Mouse (Mus musculus) embryonic fibroblast, embryonic 13.5 days (primary cell): ENCODE measurements around the gene Ntrk1. TPM values are rescaled to one million over a fixed set of nuclear protein-coding genes. Genes with fewer than 3 reads are reported as not detected.

Experiments
- H3K27ac ChIP-seq: 2 replicates; pipeline ENCODE4 v1.5.1; 2012; ENCODE audit warnings: low read length, control low read depth, inconsistent platforms; ENCODE audit not compliant: insufficient read depth
- H3K4me1 ChIP-seq: 2 replicates; pipeline ENCODE4 v1.6.1; 2011; ENCODE audit warnings: low read length; ENCODE audit not compliant: control insufficient read depth, insufficient read depth
- H3K4me3 ChIP-seq: 2 replicates; pipeline ENCODE4 v1.5.1; 2011; ENCODE audit warnings: mild to moderate bottlenecking, control low read depth, low read length; ENCODE audit not compliant: insufficient read depth
- CTCF ChIP-seq: IDR thresholded peaks from 2 replicates; pipeline ENCODE4 v1.5.1; 2011; ENCODE audit warnings: mild to moderate bottlenecking, control low read depth, low read length, moderate library complexity, borderline replicate concordance; ENCODE audit not compliant: insufficient read depth
- POLR2A ChIP-seq: IDR thresholded peaks from 2 replicates; pipeline ENCODE4 v1.6.1; 2011; ENCODE audit warnings: low read depth, mild to moderate bottlenecking, control low read depth, low read length, moderate library complexity
- polyA plus RNA-seq: library from polyadenylated mRNA; stranded (reverse); fragments of >200 nt; gene quantifications from 2 replicates; pipeline ENCODE4 v1.2.4, GENCODE M21; 2011; ENCODE audit warnings: low read depth; ENCODE audit not compliant: missing spikeins, insufficient read length

The Ntrk1 gene
- polyA plus RNA-seq, 1 experiment, result not detected

DNA sequence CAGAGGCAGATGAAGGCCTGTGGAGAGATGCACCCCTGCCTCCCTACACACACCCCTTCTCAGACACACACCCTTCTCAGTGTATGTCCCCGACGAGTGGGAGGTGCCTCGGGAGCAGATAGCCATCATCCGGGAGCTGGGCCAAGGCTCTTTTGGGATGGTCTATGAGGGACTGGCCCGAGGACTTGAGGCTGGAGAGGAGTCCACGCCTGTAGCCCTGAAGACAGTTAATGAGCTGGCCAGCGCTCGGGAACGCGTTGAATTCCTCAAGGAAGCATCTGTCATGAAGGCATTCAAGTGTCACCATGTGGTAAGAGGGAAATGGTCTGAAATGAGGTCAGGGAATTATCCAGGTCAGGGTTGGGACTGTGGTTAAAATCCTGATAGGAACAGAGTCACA is 17.9 kb upstream of the Ntrk1 start:
- TF ChIP-seq CTCF (no peak), POLR2A (no peak)
- H3K4me1 ChIP-seq, result no peaks in the 10 kb centered on the region
- H3K4me3 ChIP-seq, result no peak overlapping the region
- H3K27ac ChIP-seq, result no peak overlapping the region

DNA sequence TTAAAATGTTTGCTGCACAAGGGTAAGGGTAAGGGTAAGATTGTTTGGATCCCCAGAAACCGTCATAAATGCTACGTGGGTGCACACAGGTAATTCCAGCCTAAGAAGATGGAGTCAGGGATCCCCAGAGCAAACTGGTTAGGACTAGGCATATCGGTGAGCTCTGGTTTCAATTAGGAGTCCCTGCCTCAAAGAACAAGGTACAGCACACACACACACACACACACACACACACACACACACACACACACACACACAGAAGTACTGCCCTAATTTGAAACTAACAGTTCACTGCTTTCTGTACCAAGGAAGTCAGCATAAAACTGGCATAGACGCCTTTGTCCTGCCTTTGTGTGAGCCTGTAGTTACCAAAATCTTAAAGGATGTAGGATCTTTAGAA is 17.5 kb upstream of the Ntrk1 start:
- Histone ChIP-seq H3K27ac (no peak overlapping the region), H3K4me3 (no peak overlapping the region), H3K4me1 (no peaks in the 10 kb centered on the region)
- TF ChIP-seq CTCF (no peak), POLR2A (no peak)

DNA sequence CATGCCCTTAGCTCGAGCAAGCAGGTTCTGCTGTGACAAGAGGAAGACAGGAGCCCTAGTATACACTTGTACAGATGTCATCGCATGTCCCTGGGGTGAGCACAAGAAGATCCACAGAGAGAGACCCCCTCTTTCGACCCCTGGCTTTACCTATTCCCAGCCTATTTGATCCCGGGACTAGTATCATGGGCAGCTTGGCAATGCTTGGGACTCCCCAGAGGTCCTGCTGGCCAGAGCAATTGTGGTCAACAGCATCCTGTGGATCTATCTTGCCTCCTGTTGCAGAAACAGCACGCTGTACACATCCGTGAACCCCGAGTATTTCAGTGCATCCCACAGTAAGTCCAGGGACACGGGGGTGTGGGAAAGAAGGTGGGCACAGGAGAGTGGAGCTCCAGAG is 16.3 kb upstream of the Ntrk1 start:
- no peak overlapping the region for H3K4me3 ChIP-seq
- TF ChIP-seq POLR2A (no peak), CTCF (no peak)
- H3K27ac ChIP-seq, result no peak overlapping the region
- no peaks in the 10 kb centered on the region for H3K4me1 ChIP-seq

DNA sequence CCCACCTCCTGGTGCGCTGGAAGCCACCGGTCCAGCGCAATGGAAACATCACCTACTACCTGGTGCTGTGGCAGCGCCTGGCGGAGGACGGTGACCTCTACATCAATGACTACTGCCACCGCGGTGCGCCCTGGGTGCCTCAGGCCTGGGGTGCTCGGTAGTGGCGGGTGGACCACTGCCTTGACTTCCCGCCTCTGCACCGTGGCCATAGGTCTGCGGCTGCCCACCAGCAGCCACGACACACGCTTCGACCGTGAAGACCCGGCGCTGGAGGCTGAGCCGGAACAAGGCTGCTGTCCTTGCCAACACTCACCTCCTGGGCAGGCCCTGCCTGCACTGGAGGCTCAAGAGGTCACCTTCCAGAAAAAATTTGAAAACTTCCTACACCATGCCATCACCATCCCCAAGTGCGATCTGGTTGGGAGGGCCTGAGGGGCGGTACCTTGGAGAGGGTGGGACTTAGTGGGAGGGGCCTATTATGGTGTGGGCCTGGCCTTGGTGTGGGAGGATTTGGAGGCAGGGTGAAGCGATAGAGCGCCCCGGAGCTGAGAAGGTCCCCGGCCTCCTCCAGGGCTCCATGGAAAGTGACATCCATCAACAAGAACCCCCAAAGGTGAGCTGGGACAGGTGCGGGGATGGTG is 14.5 kb upstream of the Ntrk1 start:
- Histone ChIP-seq H3K27ac (no peak overlapping the region), H3K4me3 (no peak overlapping the region), H3K4me1 (no peaks in the 10 kb centered on the region)
- no peak for TF ChIP-seq CTCF
- no peak for TF ChIP-seq POLR2A

DNA sequence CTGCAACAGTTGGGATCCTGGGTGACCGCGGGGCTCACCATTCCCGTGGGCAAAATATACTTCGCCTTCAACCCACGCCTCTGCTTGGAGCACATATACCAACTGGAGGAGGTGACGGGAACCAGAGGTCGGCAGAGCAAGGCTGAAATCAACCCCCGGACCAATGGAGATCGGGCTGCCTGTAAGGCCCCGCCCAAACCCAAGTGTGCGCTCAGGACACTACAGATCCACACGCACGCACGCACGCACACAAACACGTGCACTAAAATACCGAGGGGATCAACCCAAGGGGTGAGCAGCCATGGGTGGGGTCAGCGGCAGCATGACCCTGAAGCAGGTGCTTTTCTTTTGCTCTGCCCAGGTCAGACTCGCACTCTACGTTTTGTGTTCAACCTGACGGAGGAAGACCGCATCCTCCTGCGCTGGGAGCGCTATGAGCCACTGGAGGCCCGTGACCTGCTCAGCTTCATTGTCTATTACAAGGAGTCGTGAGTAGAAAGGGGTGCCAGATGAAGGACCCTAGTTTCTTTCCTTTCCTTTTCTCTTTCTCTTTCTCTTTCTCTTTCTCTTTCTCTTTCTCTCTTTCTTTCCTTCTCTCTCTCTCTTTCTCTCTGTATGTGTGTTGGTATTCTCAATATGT is 9.2 kb upstream of the Ntrk1 start:
- Histone ChIP-seq H3K4me3 (0 out of 2 replicates have a peak overlapping the region, but pooled peaks have one; percentile 5), H3K4me1 (no peaks in the 10 kb centered on the region), H3K27ac (no peak overlapping the region)
- TF ChIP-seq POLR2A, result no peak
- no peak for TF ChIP-seq CTCF

DNA sequence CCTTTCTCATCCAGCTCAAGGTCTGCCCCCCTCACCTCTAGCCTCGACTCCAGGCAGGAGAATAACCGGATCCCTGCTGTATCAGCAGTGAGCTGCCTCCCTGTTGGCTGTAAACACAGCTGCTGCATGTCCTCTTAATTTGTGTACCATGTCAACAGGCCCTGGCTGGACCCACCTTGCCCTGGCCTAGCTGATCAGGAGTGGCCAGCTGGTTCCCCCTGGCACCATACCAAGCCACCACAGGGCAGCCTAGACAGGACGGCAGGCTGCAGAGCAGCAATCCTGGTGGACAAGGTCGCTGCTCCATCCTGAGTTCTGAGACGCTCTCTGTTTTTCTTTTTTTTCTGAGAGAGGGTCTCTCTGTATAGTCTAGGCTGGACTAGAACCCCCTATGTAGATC is 6.7 kb upstream of the Ntrk1 start:
- Histone ChIP-seq H3K4me3 (no peak overlapping the region), H3K27ac (no peak overlapping the region), H3K4me1 (0 out of 2 replicates have a peak, but pooled peaks cover 3% of the 10 kb centered on the region)
- TF ChIP-seq POLR2A (no peak), CTCF (no peak)

DNA sequence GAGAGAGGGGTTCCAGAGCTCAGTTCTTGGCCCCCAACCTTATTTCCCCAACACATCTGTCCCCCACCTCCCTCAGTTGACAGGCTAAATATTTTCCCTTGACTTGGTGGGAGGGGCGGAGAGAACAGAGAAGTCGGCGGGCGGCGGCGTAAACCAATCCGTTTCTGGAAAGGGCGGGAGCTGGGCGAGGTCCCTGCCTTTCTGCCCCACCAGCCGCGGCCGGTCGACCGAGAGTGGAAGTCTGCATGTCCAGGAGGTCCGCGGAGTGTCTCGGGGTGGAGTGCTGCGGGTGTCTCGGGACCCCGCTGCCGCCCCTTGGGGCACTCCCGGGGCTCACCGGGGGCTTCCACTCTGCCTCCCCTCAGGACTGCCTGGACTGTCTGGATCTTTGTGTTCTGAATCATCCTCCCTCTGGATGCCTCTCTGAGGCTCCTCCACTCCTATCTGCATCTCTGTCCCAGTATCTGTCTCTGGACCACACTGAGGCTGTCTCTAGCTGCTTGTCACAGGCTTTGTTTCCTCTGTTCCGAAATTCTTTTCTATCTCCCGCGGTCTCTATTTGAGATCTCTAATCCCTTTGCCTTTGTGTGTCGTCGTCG is 1.9 kb upstream of the Ntrk1 start, which contains the start of gene Insrr:
Insrr (plus strand) TSS at position 216 of the 599 bp plus-strand sequence.
- TF ChIP-seq CTCF (no peak), POLR2A (no peak)
- H3K4me3 ChIP-seq, result peak within 1 kb of the TSS; percentile 42

DNA sequence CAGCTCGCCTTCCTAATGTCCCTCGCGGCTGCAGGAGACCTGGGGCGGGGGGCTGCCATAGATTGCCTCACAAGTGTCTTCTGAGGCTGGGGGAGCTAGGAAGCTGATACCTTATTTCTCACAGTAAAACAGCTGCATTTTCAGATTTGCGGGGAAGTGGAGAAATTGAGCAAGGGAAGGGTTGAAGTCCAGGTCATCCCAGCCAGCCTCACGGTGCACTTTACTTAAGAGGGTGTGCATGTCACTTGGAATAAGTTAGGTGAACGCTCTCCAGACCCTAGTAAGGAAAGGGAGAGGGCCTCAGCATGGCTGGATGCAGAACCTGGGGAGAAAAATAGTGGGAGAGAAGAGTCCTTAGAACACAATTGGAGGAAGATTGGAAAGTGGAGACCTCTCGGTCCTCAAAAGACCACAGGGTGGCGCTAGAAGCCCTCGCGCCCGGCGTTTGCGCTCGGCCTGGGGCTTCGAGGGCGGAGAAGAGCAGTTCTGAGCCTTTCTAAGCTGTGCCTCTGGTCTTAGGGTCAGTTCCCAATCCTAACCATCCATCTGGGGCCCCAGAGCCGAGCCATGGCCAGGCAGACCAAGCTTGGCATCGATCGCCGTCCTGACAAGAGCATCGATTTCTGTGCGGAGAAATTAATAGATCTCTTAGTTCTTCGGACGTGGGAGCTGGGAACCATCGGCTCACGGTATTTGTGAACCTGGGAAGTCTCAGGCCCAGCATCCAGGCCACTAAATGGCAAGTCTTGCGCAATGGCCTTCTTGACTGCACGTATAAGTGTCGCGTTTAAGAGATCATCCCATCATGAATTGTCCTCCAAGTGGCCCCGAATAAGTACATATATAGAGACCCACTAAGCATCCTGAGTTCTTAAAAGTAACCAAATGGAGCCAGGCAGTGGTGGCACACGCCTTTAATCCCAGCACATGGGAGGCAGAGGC is 645 bp upstream of the Ntrk1 start:
- Histone ChIP-seq H3K4me3 (no peak overlapping the region), H3K4me1 (0 out of 2 replicates have a peak, but pooled peaks cover 3% of the 10 kb centered on the region), H3K27ac (no peak overlapping the region)
- TF ChIP-seq CTCF (peak; percentile 46; the same call in 1 of the 2 replicates), POLR2A (no peak)

More for the DNA sequence above, 1.9 kb upstream of the Ntrk1 start, which contains the start of gene Insrr:
- H3K4me1 ChIP-seq, result 0 out of 2 replicates have a peak, but pooled peaks cover 3% of the 10 kb centered on the region
- H3K27ac ChIP-seq, result no peak within 1 kb of the TSS

DNA sequence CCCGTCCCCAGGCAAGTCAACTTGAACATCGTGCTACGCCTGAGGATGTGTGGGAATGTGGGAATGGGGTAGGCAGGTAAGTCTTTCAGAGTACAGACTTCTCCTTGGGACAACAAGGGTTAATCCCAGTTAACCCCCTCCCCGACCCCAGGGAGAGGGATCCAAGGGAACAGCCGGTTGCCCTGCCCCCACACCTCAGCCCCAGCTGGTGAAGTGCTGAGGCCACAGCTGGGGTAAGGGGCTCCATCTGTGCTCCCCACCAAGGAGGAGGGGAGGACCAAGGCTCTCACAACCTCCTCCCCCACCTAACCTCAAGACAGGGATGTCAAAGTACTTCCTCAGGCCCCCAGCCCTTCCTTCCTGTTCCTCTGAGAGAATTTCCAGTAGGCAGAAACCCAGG is 5.2 kb downstream of the Ntrk1 start:
- Histone ChIP-seq H3K4me3 (no peak overlapping the region), H3K27ac (no peak overlapping the region), H3K4me1 (no peaks in the 10 kb centered on the region)
- no peak for TF ChIP-seq CTCF
- no peak for TF ChIP-seq POLR2A
